Mouse (Mus musculus) mesoderm, embryonic 11.5 days (tissue): Measurements from ENCODE around the gene Tbc1d4.
"Not testable (repeated sequence)": the region's sequence is repeated elsewhere in the genome, so short reads cannot be mapped to it uniquely, and the experiment has no call there.

Experiments used
- DNase-seq: peaks from one replicate; pipeline ENCODE4 v3.0.0-alpha.2; 2012; ENCODE audit warnings: low read depth, low spot score

Gene Tbc1d4

GRCm38 (mm10) chr14:101595301-101596080, 13.5 kb downstream of the Tbc1d4 start:
- DNase-seq = no peak

GRCm38 (mm10) chr14:101594001-101594400, 15.0 kb downstream of the Tbc1d4 start:
- no peak for DNase-seq

- no peak for DNase-seq
Observed at GRCm38 (mm10) chr14:101593340-101593739, 15.7 kb downstream of the Tbc1d4 start.

DNA sequence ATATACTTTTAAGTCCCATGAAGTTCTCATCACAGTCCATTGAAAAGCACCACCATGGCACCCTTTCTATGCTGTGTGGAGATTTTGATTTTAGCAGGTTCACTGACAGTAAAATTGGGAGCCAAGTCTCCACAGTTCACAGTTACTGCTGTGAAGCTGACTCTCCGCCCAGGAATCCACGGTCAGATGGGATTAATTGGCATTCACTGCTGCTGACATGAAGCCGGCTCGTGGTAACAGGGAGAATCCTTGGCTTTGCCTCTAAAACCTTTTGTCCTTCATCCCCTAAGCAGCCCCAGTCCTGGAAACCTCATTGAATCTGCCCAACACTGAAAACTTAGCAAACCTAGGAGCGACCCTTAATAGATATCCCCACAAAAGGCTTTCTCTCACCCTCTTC, 17.9 kb downstream of the Tbc1d4 start:
- DNase-seq = no peak

- not testable (repeated sequence) for DNase-seq
Observed at GRCm38 (mm10) chr14:101588209-101588991, 20.6 kb downstream of the Tbc1d4 start.

GRCm38 (mm10) chr14:101587366-101588040, 21.5 kb downstream of the Tbc1d4 start:
- peak; percentile 46 for DNase-seq

GRCm38 (mm10) chr14:101586096-101586495, 22.9 kb downstream of the Tbc1d4 start:
- DNase-seq = no peak

- DNase-seq = peak; percentile 26
Observed at GRCm38 (mm10) chr14:101575651-101576050, 33.3 kb downstream of the Tbc1d4 start.

DNA sequence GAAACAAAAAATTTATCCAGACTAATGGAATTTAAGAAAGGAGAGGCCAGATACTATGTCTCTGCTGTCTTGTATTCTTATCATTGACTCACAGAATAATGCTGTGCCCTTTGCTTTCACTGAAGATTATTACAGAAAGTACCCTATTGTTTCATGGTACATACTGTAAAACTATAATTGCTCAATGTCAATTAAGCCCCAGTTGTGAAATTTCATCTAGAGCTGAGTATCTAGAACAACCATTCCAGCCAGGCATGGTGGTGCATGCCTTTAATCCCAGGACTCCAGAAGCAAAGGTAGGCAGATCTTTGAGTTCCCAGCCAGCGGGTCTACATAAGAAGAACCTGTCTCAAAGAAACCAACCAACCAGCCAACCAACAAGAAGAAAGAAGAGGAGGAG, 34.5 kb downstream of the Tbc1d4 start:
- no peak for DNase-seq

DNA sequence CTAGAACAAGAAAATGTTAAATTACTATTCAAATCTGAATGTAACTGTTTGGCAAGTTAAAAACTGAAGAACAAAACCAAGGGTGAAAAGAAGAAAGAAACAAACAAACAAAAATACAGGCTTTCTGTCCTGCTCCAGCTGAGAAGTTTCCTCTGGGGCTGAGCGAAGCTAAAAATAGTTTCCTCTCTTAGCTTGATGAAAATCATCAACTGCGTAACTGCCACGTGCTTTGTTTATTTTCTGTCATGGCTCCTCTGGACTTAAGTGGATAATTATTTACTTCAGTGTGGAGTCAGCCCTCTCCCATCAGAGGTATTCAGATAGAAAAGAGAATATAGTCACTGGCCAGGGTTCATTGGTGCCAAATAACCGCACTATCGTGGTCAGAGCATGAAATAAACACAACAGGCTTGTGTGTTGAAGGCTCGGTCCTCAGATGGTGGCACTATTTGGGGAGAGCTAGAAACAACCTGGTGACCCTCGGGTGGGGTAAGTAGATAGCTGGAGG, 35.8 kb downstream of the Tbc1d4 start:
- DNase-seq = no peak

- DNase-seq = no peak
Observed at GRCm38 (mm10) chr14:101568828-101569227, 40.2 kb downstream of the Tbc1d4 start.

DNA sequence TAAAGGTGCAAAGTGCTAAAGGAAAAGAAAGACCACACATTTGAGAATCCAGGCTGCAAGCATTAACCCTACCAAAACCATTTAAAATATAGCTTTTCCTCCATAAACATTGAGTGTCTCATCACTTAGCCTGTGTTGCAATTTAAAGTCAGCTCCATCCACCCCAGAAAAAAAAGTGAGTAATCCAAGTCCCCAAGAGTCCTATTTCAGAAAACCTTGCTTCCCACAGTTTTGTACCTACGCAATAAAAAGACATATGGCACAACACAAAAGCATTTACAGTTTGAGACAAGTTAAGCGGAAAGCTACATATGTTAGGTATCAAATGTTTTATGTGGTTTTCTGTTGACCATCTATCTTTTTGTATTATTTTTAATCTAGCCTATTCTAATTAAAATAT, 42.3 kb downstream of the Tbc1d4 start:
- no peak for DNase-seq

GRCm38 (mm10) chr14:101565661-101566060, 43.3 kb downstream of the Tbc1d4 start:
- DNase-seq = no peak

DNA sequence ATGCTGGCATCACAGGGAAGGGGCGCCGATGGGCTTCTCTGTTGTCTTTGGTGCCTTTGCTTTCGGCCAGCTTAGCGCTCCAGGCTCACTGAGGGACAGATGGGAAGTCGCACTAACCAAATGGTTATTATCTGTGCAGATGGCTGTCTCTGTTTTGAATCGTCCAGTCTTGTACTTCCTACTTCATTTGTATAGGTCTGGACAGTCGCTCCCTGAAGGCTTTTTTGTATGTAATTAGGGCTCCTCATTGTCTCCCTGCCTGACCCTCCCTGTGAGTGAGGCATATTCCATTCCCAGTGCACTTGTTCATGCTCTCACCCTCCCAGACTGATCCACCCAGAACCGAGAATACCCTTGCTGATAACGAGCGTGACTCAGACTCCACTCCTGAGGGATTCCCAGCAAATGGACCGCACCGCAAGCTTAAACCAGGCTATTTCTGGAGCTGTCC, 47.7 kb downstream of the Tbc1d4 start:
- no peak for DNase-seq

GRCm38 (mm10) chr14:101559446-101559845, 49.5 kb downstream of the Tbc1d4 start:
- no peak for DNase-seq

DNA sequence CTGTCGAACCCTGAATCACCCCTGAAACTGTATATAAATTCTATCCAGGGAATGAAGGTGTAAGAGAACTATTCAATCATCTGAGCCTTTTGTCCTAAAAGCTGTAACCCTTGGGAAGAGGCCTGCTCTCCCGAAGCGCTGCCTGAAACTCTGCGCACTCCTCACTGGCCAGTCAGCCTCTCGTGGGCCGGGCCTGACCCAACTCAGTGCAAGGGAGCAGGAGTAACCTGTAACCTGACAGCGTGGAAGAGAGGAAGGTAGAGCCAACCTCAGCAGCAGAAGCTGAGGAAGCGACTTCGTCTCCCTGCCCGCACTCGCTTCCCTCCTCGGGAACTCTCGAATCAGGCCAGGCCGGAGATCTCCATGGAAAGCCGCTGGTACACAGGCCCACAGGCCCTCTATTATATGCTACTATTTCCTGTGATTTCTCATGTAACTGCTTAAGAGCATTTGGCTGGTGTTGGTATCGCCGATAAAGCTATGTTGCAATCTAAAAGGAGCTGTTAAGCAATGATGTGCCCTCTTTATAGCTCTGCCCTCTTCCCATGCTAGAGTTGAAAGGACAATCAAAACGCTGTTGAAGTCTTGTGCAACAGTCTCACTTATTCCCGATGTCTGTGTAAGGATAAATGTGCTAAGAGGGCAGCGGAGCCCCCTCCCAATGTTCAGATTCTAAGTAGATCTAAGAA, 60.0 kb downstream of the Tbc1d4 start:
- DNase-seq = no peak

DNA sequence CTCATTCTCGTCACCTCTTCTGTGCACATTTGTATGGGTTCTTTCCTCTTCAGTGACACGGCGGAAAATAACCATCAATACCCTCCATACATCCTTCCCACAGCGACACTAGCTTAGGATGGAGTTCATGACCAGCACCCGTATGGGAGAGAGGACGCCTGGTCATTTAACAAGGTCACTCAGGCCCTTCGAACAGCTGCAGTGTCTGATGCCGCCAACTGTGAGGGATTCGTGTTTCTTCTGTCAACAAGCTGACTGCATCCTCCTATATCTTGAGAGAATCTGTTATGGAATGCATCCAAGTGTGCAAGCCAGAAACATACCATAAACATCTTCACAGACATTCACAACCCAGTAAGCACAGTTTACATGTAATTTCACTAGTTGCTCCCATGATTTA, 67.1 kb downstream of the Tbc1d4 start:
- DNase-seq = no peak

DNA sequence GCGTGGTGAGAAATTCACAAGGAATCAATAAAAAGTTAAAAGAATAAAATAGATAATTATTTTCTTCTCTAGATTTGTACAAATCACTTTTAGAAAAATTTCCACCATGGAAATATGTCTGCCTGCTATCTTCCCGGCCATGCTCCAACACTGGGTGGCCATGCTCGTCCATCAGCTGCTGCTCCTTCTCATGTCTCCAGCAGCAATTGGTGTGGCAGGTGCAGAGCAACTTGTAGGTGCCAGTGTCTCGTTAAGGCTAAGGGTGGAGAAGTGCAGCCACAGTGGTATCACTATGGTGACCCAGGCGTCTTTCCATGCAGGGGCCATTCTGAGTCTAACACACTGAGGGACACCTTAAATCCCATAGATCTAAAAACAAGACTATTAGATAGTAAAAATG, 67.8 kb downstream of the Tbc1d4 start:
- no peak for DNase-seq

GRCm38 (mm10) chr14:101540466-101540865, 68.5 kb downstream of the Tbc1d4 start:
- no peak for DNase-seq

DNA sequence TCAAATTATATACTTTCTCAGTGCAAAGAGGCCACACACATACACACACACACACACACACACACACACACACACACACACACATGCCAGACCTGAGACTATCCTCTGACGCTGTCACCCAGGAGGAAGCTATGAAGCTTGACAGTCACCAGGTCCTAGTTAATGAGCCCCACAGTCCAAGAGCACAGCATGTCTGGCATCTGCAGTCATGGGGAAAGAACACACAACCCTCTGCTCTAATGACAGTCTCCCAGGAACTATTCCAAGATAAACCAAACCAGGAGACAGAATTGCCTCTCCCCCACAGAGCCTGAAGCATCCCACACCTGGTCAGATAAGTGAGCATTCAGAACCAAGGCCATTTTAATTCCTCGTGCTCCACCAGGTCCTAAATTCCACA, 71.1 kb downstream of the Tbc1d4 start:
- no peak for DNase-seq

DNA sequence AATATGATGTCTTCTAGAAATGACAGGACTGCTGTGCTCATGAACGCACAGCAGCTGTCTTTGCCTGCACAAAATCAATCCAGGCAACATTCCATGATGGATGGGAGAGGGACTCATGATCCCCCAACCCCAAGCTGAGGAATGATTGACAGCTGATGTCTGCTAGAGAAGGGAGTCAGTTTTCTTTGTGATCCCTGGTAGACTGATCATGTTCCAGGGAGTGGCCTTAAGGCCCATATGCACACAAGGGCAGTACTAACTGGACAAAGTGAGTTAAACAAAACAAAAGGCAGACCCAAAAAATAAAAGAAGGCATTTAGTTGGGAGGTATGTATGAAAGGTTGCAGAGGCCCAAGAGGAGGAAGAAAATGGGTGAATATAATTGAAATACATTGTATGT, 71.6 kb downstream of the Tbc1d4 start:
- DNase-seq = no peak
